Mouse (Mus musculus) central nervous system, embryonic 18 days (tissue): ENCODE measurements around the gene Mmgt2. TPM values are rescaled to one million over a fixed set of nuclear protein-coding genes. Genes with fewer than 3 reads are reported as not detected.

Experiments
- polyA plus RNA-seq: library from polyadenylated mRNA; depleted of rRNA; stranded (reverse); fragments of >200 nt; gene quantifications from 2 replicates; pipeline ENCODE4 v1.2.3, GENCODE M21; 2012; rRNA removed

Gene Mmgt2
- 36.1 and 37.4 TPM in 2 replicates for polyA plus RNA-seq

GRCm38 (mm10) chr11:62648591-62649391, at the start of gene Mmgt2:
TSS of gene Mmgt2 (plus strand) at chr11:62648664.

GRCm38 (mm10) chr11:62647661-62648590, 538 bp upstream of the Mmgt2 start, which contains the start of gene Lrrc75a:
TSS of gene Lrrc75a (minus strand) at chr11:62648523.

Other genes starting within 250 kb of the Mmgt2 start
- 7.4 and 8.2 TPM in 2 replicates for gene Pigl, start 190.2 kb upstream of the Mmgt2 start, polyA plus RNA-seq
- 120 and 121 TPM in 2 replicates for gene Ncor1, start 190.1 kb upstream of the Mmgt2 start, polyA plus RNA-seq
- gene Cenpv, start 109.4 kb upstream of the Mmgt2 start, polyA plus RNA-seq, result 153 and 172 TPM in 2 replicates
- 4,215 and 4,353 TPM in 2 replicates for gene Ubb, start 97.5 kb upstream of the Mmgt2 start, polyA plus RNA-seq
- gene Trpv2, start 74.2 kb upstream of the Mmgt2 start, polyA plus RNA-seq, result 36.5 and 36.7 TPM in 2 replicates
- 16.7 and 17.9 TPM in 2 replicates for gene Lrrc75a, start 141 bp upstream of the Mmgt2 start, polyA plus RNA-seq
- 15.0 and 15.7 TPM in 2 replicates for gene Zfp287, start 83.2 kb downstream of the Mmgt2 start, polyA plus RNA-seq
- not detected in 2 replicates for gene Gm10428, start 104.4 kb downstream of the Mmgt2 start, polyA plus RNA-seq
- 21.5 and 22.8 TPM in 2 replicates for gene Zfp286, start 140.8 kb downstream of the Mmgt2 start, polyA plus RNA-seq
- 5.3 and 6.2 TPM in 2 replicates for gene Trim16, start 171.6 kb downstream of the Mmgt2 start, polyA plus RNA-seq
- 0.44 and 1.00 TPM in 2 replicates for gene Fbxw10, start 198.4 kb downstream of the Mmgt2 start, polyA plus RNA-seq
- 34.2 and 37.0 TPM in 2 replicates for gene Tvp23b, start 230.8 kb downstream of the Mmgt2 start, polyA plus RNA-seq